Mouse (Mus musculus) testis, adult 2 months (tissue): ENCODE measurements around the gene Tnnc1.

Experiments used
- CTCF ChIP-seq: fragments of 200-500 bp; IDR thresholded peaks from 2 replicates; pipeline ENCODE4 v1.5.1; 2012; ENCODE audit warnings: low read depth, mild to moderate bottlenecking, inconsistent platforms, low read length, moderate library complexity; ENCODE audit not compliant: control insufficient read depth, insufficient read depth, insufficient replicate concordance
- POLR2A ChIP-seq: fragments of 200-500 bp; IDR thresholded peaks from 2 replicates; pipeline ENCODE4 v1.6.1; 2012; ENCODE audit warnings: low read depth, mild to moderate bottlenecking, inconsistent platforms, low read length, moderate library complexity; ENCODE audit not compliant: control insufficient read depth

DNA sequence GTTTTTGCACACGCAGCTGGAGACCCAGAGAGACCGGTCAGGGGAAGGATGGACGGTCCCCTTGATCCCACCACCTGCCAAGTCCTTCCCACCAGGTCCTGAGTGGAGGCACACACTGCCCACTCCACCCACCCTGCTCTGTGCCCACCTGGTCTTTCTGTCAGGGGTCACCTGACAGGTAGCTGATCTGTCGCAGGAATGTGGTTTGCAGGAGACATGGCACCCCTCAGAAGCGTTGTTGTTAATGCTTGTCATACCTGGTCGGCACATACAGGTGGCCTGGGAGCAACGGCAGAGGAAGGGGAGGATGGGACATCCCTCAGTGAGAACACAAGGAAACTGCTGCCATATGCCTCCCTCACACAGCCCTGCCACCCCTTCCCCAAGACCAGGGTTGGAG lies 46.9 kb upstream of the Tnnc1 start:
- no peak for TF ChIP-seq POLR2A
- no peak for TF ChIP-seq CTCF
